Mouse (Mus musculus) adrenal gland, adult 8-10 months (tissue): ENCODE data around the gene Rasgrp1. TPM values are rescaled to one million over a fixed set of nuclear protein-coding genes. Genes with fewer than 3 reads are reported as not detected.
A peak's percentile ranks its signal among the peaks of the same experiment; 100 is the strongest.

Experiments
- DNase-seq: peaks from one replicate; pipeline ENCODE4 v3.0.0; 2022
- total RNA-seq, 4 experiments: library from RNA; stranded (reverse); gene quantifications; 2 replicates each; pipeline ENCODE4 v1.2.4; 2022

Rasgrp1 gene
- total RNA-seq, 4 experiments from 2014 or later = 0.67 to 2.0 (median 0.90) TPM

GRCm38 (mm10) chr2:117249255-117250000, 93.4 kb downstream of the Rasgrp1 start, which contains the start of gene Fam98b:
Gene Fam98b, plus strand, starts transcription at chr2:117249739.
- DNase-seq = peak; percentile 81

- DNase-seq = no peak
Observed at GRCm38 (mm10) chr2:117241953-117242352, 100.8 kb downstream of the Rasgrp1 start.

- DNase-seq = peak; percentile 74
Observed at GRCm38 (mm10) chr2:117231257-117231656, 111.5 kb downstream of the Rasgrp1 start.

- no peak for DNase-seq
Observed at GRCm38 (mm10) chr2:117230261-117230660, 112.5 kb downstream of the Rasgrp1 start.

Other genes starting within 250 kb of the Rasgrp1 start
- gene Spred1, start 221.6 kb downstream of the Rasgrp1 start, total RNA-seq = 100 to 1,000 TPM in 3 of 4 experiments, 10 to 100 TPM in 1; 81.3 to 142 (median 124) TPM
- 10 to 100 TPM; 42.9 to 56.9 (median 48.5) TPM for gene Fam98b, start 93.3 kb downstream of the Rasgrp1 start, total RNA-seq